Mouse (Mus musculus) megakaryocyte, adult 5-6 weeks (primary cell): Measurements from ENCODE around the gene Plcb1. TPM values are rescaled to one million over a fixed set of nuclear protein-coding genes. Genes with fewer than 3 reads are reported as not detected.
"Not testable (repeated sequence)": the region's sequence is repeated elsewhere in the genome, so short reads cannot be mapped to it uniquely, and the experiment has no call there.

Experiments used
- ATAC-seq: 2 replicates; pipeline ENCODE4 v1.8.0; 2016; ENCODE audit warnings: mild to moderate bottlenecking, inconsistent platforms; ENCODE audit not compliant: poor library complexity, severe bottlenecking
- total RNA-seq, 2 experiments: library from RNA; stranded (forward) in 1 of 2; stranded (reverse) in 1 of 2; fragments of 153-499, 151-499 nt in 1 of 2; fragments of 221-1000, 200-1000 nt in 1 of 2; gene quantifications; 2 replicates each; pipeline versions ENCODE4 v1.2.3 to v1.2.4; 2015 to 2017

The Plcb1 gene
- total RNA-seq, 2 experiments from 2014 or later: 37.3 to 39.4 TPM

DNA sequence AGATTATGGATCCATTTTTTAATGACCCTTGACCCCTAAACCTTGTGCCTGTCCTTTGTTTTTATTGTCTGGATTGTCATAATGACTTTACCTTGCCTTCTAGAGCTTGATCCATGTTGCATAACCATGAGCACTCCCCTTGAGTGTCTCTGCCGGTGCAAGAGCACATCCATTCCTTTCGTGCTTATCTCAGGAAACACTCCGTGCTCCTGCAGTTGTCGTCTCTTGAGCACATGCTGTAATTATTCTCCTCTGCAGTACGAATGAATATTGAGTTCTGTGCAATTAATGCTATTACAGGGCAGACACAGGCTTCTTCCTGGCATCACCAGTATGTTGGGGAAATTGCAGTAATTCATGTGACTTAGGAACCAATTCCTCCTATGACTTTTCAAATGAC is 166.2 kb downstream of the Plcb1 start:
- ATAC-seq: no peak

DNA sequence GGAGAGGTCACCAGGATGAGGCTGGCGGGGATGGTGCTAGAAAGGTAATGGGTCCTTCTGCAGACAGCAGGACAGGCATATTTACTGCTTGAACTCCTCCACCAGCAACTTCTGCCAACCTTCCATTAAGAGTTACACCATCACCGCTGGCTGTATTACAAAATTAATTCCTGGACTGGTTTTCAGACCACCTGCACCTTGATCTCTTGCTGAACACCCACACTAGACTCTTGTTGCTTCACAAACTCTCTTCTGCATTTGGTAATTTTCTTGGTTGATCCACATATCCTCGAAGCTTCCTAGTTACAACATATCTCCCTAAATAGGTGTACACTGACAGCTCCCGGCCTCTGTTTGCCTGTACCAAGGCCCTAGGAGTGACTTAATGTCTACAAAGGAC is 170.6 kb downstream of the Plcb1 start:
- no peak for ATAC-seq

DNA sequence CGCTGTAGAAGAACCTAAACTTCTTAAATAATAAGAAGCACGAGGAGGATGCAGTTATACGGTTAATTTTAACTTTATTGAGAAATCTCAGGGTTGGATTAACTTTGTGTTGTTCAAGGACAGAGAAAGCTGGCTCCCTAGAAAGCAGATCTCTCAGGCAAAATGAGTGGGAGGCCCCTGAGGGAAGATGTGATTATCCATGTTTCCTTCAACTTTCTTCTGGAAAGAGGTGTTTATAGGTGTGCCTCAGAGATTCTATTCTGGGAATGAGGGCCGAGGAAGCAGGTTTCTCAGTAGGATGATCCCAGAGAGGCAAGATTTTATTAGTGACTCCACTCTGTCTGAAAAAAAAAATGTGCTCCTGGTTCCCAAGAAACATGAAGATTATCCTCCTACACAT is 180.3 kb downstream of the Plcb1 start:
- ATAC-seq: no peak

DNA sequence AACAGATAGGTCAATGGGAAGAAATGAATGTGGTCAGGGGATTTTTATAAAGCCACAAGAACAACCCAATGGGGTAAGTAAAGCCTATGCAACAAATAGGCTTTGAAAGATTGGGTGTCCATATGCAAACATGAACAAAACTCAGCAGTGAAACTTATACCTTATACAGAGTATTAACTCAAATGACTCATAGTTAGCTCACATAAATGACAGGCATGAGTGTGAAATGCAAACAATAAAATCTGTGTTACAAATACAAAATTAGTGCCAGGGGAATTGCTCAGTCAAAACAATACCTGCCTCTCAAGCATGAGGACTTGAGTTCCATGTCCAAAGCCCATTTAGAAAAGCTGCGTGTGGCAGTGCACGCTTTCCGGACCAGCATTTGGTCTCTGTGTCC is 182.5 kb downstream of the Plcb1 start:
- ATAC-seq: no peak

DNA sequence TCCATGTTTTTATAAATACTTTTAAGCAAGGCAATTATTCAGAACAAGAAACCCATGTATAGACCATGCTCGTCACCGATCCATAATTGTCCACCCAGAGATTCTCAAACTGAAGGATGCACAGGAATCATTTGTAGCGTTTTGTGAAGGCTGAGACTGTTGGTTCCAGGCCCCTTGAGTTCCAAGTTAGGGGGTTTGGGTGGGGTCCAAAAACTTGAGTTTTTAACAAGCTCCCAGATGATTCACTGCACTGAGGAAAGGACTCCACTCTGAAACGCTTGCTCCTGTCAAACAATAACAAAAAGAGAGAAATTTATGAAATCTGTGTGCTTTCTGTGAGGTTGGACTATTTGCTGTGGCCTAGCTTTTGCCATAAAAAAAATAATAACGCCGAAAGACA is 186.5 kb downstream of the Plcb1 start:
- ATAC-seq: no peak

DNA sequence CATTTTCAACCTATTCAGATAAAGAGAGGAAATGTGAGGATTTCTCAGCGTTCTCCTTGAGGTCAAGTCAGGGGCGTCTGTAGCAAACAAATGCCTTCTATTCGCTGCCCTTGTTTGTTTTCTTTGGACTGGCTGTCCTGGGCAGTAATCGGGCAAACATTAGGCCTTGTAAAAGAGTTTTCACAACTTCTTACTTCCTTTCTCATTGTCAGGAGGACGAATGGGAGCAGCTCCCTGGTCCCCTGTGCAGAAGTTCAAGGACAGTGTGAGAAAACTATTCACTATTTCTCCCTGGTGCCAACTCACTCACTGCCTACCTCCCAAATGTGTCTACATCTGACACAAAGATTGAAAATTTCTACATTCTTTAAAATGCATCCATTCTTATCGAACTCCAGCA is 188.8 kb downstream of the Plcb1 start:
- ATAC-seq: no peak

DNA sequence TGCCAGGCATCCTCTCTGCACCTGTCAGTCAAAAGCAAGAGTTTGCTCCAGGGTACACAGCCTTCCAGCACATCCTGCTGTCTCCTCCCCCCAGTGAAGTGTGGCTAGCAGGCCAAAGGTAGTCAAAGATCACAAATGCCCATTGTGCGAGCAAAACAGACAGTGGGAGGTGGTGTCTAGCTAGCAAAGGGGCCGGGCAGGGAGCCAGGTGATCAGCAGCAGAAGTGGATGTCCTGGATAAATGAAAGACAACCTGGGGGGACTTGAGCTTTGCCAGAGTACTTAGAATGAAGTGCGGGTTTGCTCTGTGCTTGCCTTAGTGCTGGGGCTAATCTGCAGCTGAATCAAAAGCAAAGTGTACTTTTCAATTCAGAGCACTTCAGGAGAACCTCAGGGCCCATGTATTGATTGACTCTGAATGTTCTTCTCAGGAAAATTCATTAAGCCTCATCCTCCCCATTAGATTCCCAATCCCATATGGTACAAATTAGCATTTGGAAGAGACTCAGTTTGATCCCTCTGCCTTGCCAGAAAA is 191.0 kb downstream of the Plcb1 start:
- ATAC-seq: no peak

DNA sequence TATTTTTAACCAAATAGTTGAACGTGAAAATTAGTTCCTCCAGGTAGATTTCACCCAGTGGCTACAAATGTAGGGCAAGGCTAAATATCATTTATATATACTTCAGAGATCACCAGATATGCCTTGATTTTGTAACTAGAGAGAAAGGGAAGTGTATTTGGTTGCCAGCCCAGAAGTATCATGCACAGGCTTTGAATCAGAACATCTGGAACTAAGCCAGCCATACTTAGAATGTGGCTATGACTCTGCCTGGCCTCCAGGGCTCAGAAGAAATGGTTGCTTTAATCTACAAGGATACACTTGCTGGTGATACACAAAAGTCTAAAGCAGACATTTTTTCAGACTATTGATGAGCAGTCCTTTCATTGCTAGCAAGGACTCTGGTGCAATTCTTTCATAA is 191.8 kb downstream of the Plcb1 start:
- no peak for ATAC-seq

DNA sequence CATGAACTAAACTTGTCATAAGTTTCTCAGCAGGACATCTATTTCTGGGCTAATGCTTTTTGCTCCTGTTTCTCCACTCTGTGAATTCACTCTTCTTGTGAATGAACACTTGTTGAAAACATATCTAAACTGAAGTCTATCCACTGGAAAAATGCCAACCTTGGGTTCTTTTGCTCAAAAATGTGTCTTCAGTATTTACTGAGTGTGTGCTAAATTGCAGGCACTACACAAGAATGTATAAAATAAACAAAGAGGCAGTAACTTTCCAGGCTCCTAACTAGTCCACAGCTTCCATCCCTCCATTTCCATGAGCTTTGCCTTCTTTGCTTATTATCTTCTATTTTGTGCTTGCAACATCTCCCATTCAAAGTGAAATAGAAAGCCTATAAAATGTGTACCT is 195.5 kb downstream of the Plcb1 start:
- ATAC-seq: no peak

DNA sequence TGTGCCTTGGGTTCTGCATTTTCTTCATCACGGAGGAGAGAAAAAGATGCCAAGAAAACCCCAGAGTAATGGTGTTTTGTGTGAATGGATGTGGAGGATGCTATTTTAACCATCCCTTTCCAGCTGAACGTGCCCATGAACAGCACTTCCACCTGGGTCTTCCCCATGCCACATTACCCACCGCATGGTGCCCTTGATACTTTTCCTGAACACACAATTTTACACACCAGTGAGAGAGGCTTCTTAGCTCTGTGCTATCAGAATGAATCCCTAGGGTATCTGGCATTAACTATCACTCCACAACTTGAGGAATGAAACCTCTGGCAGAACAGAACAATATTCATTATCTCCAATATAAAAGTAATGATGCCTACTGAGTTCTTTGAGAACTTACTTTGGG is 199.0 kb downstream of the Plcb1 start:
- no peak for ATAC-seq

DNA sequence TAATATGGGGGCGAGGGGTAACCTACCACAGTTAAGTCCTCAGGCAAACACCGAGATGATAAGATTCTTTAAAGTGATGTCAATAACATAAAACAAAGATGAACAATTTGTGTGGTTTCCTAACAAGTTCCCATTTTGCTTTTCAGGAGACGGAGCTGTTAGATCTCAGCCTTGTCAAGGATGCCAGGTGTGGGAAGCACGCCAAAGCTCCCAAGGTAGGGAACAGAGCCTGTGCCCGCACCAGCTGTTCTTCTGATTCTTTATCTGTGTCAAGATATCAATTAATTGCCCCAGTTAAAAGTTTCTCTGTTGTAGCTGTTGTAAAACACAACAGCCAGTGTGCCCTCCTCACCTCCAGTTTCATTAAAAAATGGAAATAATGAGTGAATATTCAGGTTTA is 202.1 kb downstream of the Plcb1 start:
- ATAC-seq: no peak

DNA sequence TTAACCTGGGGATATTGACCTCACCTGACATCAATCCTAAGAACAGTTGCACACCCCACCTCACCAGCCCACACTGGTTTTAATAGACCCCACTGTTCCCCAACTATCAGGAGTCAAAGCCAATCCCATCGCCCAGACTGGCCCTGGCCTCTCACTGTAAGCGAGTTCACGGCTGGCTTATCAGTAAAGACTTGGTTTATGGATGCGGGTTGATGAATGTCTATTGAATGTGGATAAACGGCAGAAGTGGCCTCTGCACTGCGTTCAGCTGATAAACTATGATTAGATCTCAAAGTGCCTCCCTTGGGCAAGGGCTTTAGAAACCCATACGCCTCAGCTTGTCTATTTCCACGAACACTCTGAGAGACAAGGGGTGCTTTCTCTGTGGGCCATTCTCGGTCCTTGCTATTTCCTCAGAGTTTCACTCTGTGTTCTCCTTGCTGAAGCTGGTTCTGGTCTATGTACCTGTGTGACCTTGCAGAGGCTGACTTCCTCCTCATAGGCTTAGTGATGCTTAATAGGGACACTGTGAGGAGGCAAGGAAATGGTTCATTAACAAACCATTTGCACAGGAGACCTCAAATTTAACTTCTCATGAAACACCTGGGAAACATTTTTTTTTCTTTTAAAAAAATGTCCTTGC is 203.9 kb downstream of the Plcb1 start:
- ATAC-seq: no peak

DNA sequence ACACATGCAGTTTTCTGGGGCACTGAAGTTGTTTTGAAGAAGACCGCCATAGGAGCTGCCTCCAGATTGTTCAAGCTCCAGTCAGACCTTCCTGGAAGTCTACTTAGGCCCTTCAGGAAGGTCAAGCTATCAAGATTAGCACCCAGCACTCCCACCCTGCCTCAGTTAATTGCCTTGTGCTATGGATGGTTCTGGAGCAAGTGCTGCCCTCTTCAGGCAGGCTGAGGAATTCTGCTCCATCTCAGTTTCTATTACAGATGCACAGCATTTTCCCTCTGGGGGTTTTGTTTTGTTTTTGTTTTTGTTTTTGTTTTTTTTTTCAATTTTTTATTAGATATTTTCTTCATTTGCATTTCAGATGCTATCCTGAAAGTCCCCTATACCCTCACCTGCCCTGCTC is 221.3 kb downstream of the Plcb1 start:
- ATAC-seq: peak; percentile 82

DNA sequence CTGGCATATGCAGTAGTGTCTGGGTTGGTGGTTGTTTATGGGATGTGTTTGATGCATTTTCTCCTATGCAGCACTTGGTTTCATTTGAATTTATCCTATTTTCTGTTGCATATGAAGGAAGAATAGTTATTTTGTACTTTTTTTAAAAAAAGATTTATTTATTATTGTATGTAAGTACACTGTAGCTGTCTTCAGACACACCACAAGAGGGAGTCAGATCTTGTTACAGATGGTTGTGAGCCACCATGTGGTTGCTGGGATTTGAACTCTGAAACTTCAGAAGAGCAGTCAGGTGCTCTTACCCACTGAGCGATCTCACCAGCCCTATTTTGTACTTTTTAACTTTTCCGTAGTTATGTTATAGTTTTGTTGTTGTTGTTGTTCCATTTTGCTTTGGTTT is 222.0 kb downstream of the Plcb1 start:
- not testable (repeated sequence) for ATAC-seq

DNA sequence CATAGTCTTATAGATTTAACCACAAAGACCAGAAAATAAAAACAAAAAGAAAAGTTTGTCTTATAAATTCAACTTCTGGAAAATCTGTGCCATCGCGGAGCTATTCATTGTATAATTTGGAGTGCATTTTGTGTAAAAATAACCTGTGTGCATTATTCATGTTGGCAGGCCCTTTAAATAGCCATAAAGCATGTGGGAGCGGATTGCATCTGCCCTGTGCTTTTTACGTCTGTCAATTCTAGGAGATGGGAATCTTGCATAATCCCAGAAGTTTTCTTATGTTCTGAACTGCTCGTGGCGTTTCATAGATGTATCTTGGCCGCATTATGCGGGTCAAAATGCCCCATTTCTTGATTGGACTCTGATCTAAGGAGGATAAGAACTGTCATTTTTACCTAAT is 224.5 kb downstream of the Plcb1 start:
- ATAC-seq: no peak

DNA sequence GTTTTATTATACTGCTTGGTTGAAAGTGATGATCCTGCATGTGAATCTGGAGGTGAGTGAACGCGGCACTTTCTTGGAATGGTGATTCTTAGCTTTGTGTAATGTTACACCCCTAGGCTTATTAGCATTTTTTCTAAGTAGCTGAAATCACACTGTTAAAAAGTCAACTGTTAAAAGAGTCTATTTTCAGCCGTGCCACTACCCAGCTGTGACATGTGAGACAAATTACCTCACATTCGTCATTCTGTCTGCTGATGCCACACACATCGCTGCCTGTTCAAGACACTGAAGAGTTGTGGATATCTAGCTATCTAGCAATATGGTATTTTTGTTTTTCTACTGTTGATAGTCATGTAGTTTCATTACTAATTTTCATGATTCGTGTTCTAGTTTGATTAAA is 229.6 kb downstream of the Plcb1 start:
- no peak for ATAC-seq

DNA sequence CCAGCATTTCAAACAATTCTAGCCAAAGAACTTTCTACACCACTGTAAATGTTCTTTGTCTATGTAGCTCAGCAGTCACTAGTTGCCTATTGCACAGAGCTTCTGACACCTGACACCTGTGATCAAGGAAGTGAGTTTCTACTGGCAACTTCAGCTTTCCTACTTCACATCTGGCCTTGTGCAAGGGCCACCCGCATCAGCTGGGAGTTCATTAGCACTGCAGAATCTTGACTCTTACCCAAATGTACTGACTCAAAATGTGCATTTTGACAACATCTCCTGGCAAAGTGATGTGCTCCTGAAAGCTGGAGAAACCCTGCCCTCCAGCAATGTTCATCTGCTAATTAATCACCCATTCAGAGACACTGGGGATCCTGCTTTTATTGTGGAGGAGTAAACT is 232.4 kb downstream of the Plcb1 start:
- no peak for ATAC-seq

DNA sequence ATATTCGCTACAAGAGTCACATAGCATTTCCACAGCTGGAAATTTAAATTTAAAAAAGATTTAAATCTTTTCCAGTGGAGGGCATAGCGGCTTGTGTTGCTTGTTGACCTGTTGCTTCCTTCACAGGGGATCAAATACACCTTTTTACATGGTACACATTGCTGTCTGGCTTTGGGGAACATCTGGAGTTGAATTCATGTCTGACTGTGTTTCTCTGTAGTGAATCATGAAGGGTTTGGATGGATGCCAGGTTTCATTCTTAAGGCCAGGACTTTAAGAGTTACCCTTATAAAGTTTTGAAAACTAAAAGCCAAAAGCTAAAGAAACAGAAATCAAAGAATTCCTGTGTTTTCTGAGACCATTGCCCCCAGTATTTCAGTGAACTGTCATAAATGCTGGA is 232.8 kb downstream of the Plcb1 start:
- ATAC-seq: no peak

DNA sequence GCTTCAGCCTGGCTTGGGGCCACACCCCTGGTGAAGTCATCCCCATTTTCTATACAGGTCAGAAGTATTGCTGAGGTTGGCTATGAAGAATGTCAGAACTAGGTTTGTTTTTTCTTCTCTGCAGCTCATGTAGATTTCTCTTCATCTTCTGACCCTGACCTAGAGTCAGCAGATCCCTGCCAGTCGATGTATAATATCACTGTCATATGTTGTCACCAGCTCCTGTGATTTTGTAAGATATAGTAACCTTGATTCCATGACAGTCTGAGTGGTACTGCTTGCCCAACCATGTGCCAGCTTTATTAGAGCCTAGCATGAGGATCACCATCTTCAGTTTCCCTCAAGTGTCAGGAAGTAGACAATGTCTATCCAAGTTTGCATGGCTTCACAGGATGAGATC is 233.7 kb downstream of the Plcb1 start:
- no peak for ATAC-seq

DNA sequence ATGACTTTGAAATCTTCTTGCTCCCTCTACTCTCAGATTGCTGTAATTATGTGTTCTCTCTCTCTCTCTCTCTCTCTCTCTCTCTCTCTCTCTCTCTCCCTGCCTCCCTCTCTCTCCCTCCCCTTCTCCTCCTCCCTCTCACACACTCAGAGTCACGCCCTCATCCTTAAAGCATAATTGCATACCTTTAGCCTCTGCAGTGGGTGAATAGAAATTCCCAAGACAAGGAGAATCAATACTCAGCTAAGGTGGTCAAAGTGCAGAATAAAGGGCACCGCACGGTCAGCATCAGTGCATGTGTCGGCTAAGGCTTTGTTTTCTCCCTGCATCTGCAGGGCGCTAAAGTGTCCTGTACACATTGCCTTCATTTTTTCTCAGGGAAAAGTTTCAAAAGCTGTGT is 243.4 kb downstream of the Plcb1 start:
- no peak for ATAC-seq

DNA sequence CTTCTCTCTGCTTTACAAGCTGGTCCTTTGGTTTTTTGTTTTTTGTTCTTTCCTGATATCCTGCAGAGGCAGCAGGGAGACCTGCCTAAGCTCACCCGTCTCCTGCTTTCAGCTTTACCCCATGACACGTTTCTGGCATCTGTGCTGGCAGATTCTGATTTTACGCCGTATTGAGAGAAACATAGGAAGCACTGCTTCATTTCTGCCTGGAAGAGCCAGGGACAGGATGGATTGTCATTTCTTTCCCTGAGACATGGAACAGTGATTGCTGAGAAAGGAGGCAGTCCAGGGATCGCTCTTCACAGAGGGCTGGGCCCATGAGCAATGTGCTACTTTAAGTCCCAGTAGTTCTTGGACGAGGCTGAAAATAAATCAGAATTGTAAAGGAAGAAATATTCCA is 243.8 kb downstream of the Plcb1 start:
- no peak for ATAC-seq

DNA sequence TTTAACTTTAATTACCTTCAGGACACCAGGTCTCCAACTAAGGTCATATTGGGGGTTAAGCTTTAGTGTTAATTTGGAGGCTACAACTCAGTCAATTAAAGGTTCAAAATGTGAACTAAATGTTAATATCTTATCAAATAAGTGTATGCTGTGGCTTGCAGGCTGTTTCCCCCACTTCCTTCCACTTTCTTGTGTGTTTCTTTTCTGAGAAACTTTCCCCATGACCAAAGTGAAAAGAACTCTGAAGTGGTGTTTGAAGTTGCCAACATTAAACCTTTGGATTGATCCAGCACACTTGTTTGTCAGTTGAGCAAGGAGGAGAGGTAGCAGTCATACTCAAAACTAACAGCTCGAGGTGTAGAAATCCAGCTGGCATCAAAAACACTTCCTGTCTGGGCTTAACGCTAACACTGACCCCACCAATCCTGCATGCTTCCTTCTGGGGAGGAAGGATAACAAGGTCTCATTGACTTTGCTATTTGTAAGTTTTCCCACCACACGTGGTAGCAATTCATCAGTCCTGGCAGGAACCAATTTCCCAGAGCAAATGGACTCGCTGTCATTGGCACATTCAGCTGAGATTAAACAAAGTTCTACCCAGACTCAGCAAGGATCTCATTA is 249.9 kb downstream of the Plcb1 start:
- ATAC-seq: peak; percentile 35; the same call in 1 of the 2 replicates

DNA sequence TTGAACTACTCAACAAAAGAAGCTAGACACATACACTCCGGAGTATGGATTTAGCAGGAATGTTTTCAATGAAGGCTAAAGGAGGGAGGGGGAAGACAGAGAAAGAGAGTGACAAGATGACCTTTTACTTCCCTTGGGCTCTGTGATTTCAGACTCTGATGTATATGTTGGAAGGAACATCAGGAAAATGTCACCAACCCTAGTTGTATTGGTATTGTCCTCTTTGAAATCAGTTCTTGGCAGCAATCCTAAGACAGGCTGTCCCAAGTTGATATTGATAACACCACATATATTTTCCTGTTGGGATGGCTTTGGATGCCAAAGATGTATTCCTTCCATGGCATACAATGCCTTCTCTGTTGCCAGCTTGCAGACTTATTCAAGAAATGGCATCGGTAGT is 262.9 kb downstream of the Plcb1 start:
- ATAC-seq: no peak
